Mouse (Mus musculus): ENCODE measurements around the gene Kpna3. TPM values are rescaled to one million over a fixed set of nuclear protein-coding genes. Genes with fewer than 3 reads are reported as not detected.

Kpna3 gene
- 48.4 and 48.8 TPM in 2 replicates for polyA plus RNA-seq (2015; fragmentation: Nextera tagmentation; extraction: Ambion mirVana)

GRCm38 (mm10) chr14:61439661-61440559 lies at the start of gene Kpna3:
TSS of gene Kpna3 (minus strand) at chr14:61439874.
- WGBS, result under 1% methylated on average over 83 of the region's 85 CpGs
- peaks cover 12% of the 10 kb centered on the region for H3K4me1 ChIP-seq
- peak within 1 kb of the TSS; percentile 96 for H3K9ac ChIP-seq
- H3K4me2 ChIP-seq, result peak within 1 kb of the TSS; percentile 64
- H3K9me3 ChIP-seq (replicated peaks), result no peaks in the 10 kb centered on the region
- H3K36me3 ChIP-seq, result no peaks in the 10 kb centered on the region
- peak within 1 kb of the TSS; percentile 94 for H3K4me3 ChIP-seq (replicated peaks)
- H3K27me3 ChIP-seq, result no peaks in the 10 kb centered on the region
- H3K27ac ChIP-seq, result peak within 1 kb of the TSS; percentile 97
- ATAC-seq (replicated peaks; ENCODE audit: low FRiP score), result peak; percentile 99

GRCm38 (mm10) chr14:61460365-61460764 lies 20.7 kb upstream of the Kpna3 start:
- Histone ChIP-seq H3K4me2 (no peak overlapping the region), H3K27me3 (no peaks in the 10 kb centered on the region), H3K27ac (no peak overlapping the region), H3K36me3 (no peaks in the 10 kb centered on the region), H3K9ac (no peak overlapping the region), H3K9me3 (replicated peaks) (no peaks in the 10 kb centered on the region), H3K4me3 (replicated peaks) (no peak overlapping the region), H3K4me1 (0 out of 2 replicates have a peak, but pooled peaks cover 3% of the 10 kb centered on the region)
- 86% methylated on average over 2 of the region's 2 CpGs for WGBS
- ATAC-seq (replicated peaks; ENCODE audit: low FRiP score), result no peak

GRCm38 (mm10) chr14:61457468-61457867 lies 17.8 kb upstream of the Kpna3 start:
- H3K4me1 ChIP-seq, result 0 out of 2 replicates have a peak, but pooled peaks cover 3% of the 10 kb centered on the region
- ATAC-seq (replicated peaks; ENCODE audit: low FRiP score), result no peak
- WGBS, result 39% methylated on average over 6 of the region's 6 CpGs
- no peak overlapping the region for H3K4me2 ChIP-seq
- no peaks in the 10 kb centered on the region for H3K9me3 ChIP-seq (replicated peaks)
- no peaks in the 10 kb centered on the region for H3K27me3 ChIP-seq
- H3K4me3 ChIP-seq (replicated peaks), result no peak overlapping the region
- no peaks in the 10 kb centered on the region for H3K36me3 ChIP-seq
- no peak overlapping the region for H3K27ac ChIP-seq
- no peak overlapping the region for H3K9ac ChIP-seq

- Histone ChIP-seq H3K27me3 (no peaks in the 10 kb centered on the region), H3K9ac (no peak overlapping the region), H3K4me3 (replicated peaks) (no peak overlapping the region), H3K36me3 (no peaks in the 10 kb centered on the region), H3K4me2 (no peak overlapping the region), H3K4me1 (0 out of 2 replicates have a peak, but pooled peaks cover 7% of the 10 kb centered on the region), H3K27ac (no peak overlapping the region), H3K9me3 (replicated peaks) (no peaks in the 10 kb centered on the region)
- no peak for ATAC-seq (replicated peaks; ENCODE audit: low FRiP score)
- 87% methylated on average over 3 of the region's 3 CpGs for WGBS
Measured at GRCm38 (mm10) chr14:61455571-61455970, 15.9 kb upstream of the Kpna3 start.

GRCm38 (mm10) chr14:61453032-61453431 lies 13.4 kb upstream of the Kpna3 start:
- Histone ChIP-seq H3K27ac (no peak overlapping the region), H3K4me1 (0 out of 2 replicates have a peak, but pooled peaks cover 7% of the 10 kb centered on the region), H3K9ac (no peak overlapping the region), H3K36me3 (no peaks in the 10 kb centered on the region), H3K4me2 (no peak overlapping the region), H3K27me3 (no peaks in the 10 kb centered on the region), H3K9me3 (replicated peaks) (no peaks in the 10 kb centered on the region), H3K4me3 (replicated peaks) (no peak overlapping the region)
- no peak for ATAC-seq (replicated peaks; ENCODE audit: low FRiP score)
- WGBS, result 83% methylated on average over 4 of the region's 4 CpGs

GRCm38 (mm10) chr14:61452481-61452880 lies 12.8 kb upstream of the Kpna3 start:
- Histone ChIP-seq H3K4me3 (replicated peaks) (no peak overlapping the region), H3K27me3 (no peaks in the 10 kb centered on the region), H3K9me3 (replicated peaks) (no peaks in the 10 kb centered on the region), H3K4me1 (0 out of 2 replicates have a peak, but pooled peaks cover 6% of the 10 kb centered on the region), H3K27ac (no peak overlapping the region), H3K9ac (no peak overlapping the region), H3K4me2 (no peak overlapping the region), H3K36me3 (no peaks in the 10 kb centered on the region)
- 52% methylated on average over 6 of the region's 6 CpGs for WGBS
- no peak for ATAC-seq (replicated peaks; ENCODE audit: low FRiP score)

GRCm38 (mm10) chr14:61447775-61448174 lies 8.1 kb upstream of the Kpna3 start:
- H3K27ac ChIP-seq, result no peak overlapping the region
- WGBS, result 83% methylated on average over 6 of the region's 6 CpGs
- H3K36me3 ChIP-seq, result no peaks in the 10 kb centered on the region
- H3K4me1 ChIP-seq, result 0 out of 2 replicates have a peak, but pooled peaks cover 4% of the 10 kb centered on the region
- no peak overlapping the region for H3K9ac ChIP-seq
- no peak overlapping the region for H3K4me3 ChIP-seq (replicated peaks)
- H3K4me2 ChIP-seq, result no peak overlapping the region
- ATAC-seq (replicated peaks; ENCODE audit: low FRiP score), result no peak
- no peaks in the 10 kb centered on the region for H3K27me3 ChIP-seq
- no peaks in the 10 kb centered on the region for H3K9me3 ChIP-seq (replicated peaks)

GRCm38 (mm10) chr14:61439141-61439660 lies 473 bp downstream of the Kpna3 start:
- Histone ChIP-seq H3K9me3 (replicated peaks) (no peaks in the 10 kb centered on the region), H3K27ac (peak overlapping the region; percentile 97), H3K27me3 (no peaks in the 10 kb centered on the region), H3K36me3 (no peaks in the 10 kb centered on the region), H3K4me2 (peak overlapping the region; percentile 64), H3K4me3 (replicated peaks) (peak overlapping the region; percentile 94), H3K4me1 (peaks cover 12% of the 10 kb centered on the region), H3K9ac (peak overlapping the region; percentile 96)
- peak; percentile 74 for ATAC-seq (replicated peaks; ENCODE audit: low FRiP score)
- under 1% methylated on average over 44 of the region's 62 CpGs for WGBS

GRCm38 (mm10) chr14:61438171-61438945 lies 1.3 kb downstream of the Kpna3 start:
- Histone ChIP-seq H3K4me2 (peak overlapping the region; percentile 64), H3K9ac (peak overlapping the region; percentile 96), H3K27ac (no peak overlapping the region), H3K27me3 (no peaks in the 10 kb centered on the region), H3K36me3 (no peaks in the 10 kb centered on the region), H3K4me1 (peaks cover 16% of the 10 kb centered on the region), H3K4me3 (replicated peaks) (peak overlapping the region; percentile 94), H3K9me3 (replicated peaks) (no peaks in the 10 kb centered on the region)
- ATAC-seq (replicated peaks; ENCODE audit: low FRiP score), result no peak
- 18% methylated on average over 3 of the region's 3 CpGs for WGBS

GRCm38 (mm10) chr14:61436866-61437265 lies 2.8 kb downstream of the Kpna3 start:
- Histone ChIP-seq H3K4me1 (peaks cover 23% of the 10 kb centered on the region), H3K36me3 (no peaks in the 10 kb centered on the region), H3K4me2 (no peak overlapping the region), H3K4me3 (replicated peaks) (no peak overlapping the region), H3K9me3 (replicated peaks) (no peaks in the 10 kb centered on the region), H3K27me3 (no peaks in the 10 kb centered on the region), H3K9ac (no peak overlapping the region), H3K27ac (no peak overlapping the region)
- WGBS, result 75% methylated on average over 2 of the region's 2 CpGs
- no peak for ATAC-seq (replicated peaks; ENCODE audit: low FRiP score)

- Histone ChIP-seq H3K4me2 (no peak overlapping the region), H3K4me3 (replicated peaks) (no peak overlapping the region), H3K27me3 (no peaks in the 10 kb centered on the region), H3K36me3 (no peaks in the 10 kb centered on the region), H3K27ac (no peak overlapping the region), H3K9ac (no peak overlapping the region), H3K4me1 (peaks cover 6% of the 10 kb centered on the region; the same call in 1 of the 2 replicates), H3K9me3 (replicated peaks) (no peaks in the 10 kb centered on the region)
- no peak for ATAC-seq (replicated peaks; ENCODE audit: low FRiP score)
- WGBS, result 61% methylated on average over 3 of the region's 3 CpGs
Measured at GRCm38 (mm10) chr14:61428126-61428787, 11.4 kb downstream of the Kpna3 start.
